ENCODE assay signal across 9 mouse cellular contexts in the genomic region with DNA sequence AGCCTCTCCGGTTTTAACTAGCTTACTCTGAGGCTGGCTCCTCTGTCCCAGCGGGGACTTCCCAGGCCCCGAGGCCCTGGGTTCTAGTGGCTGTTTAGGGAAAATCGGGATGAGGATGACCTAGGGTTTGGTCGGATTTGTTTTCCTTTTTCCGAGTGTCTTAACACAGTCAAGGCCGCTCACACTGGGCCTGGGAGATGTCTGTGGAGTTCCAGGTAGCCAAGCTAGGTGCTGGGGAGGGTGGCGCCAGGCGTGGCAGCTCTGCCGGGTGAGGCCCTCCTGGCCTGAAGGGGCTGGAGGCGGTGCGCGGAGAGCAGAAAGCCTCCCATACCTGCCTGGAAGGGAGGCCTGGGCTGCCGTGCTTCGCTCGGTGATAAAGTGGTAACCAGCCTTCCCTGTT. TPM values are rescaled to one million over a fixed set of nuclear protein-coding genes. Genes with fewer than 3 reads are reported as not detected.
DNase-seq lines count a peak whose midpoint lies in the region; ATAC-seq and TF ChIP-seq lines count a peak whose summit lies in the region.
"Had no signal": no experiment of that assay in that cellular context is flagged by ENCODE, and none has a peak within 500 bp of the region (broad histone marks: within the 10 kb centered on the region; RNA-seq: fewer than 3 reads in every experiment).

No protein-coding gene starts in this region.

- no peaks in the 10 kb centered on the region for H3K79me2 ChIP-seq in heart, adult 2 months (replicated peaks; ENCODE audit: control insufficient read depth, insufficient read depth, low read length)

- H3K4me3 ChIP-seq in heart, adult 2 months = peak overlapping the region; percentile 31; the same call in 1 of the 2 replicates
- H3K4me3 ChIP-seq in liver, embryonic 16.5 days (ENCODE audit: low read depth, low read length) = peak overlapping the region; percentile 54

- no peak for ATAC-seq in liver, embryonic 16.5 days (ENCODE audit: low read depth)
- no peak for ATAC-seq in erythroid progenitor cell, adult 5-6 weeks (replicated peaks; ENCODE audit: low FRiP score, poor library complexity, severe bottlenecking)

- TF ChIP-seq CTCF in heart, adult 2 months (IDR thresholded peaks at IDR 0.05) = no peak

- TF ChIP-seq EP300 in heart, adult 2 months (IDR thresholded peaks at IDR 0.05; ENCODE audit: insufficient read depth, low read depth, low read length) = no peak

- no peaks in the 10 kb centered on the region for H3K4me1 ChIP-seq in heart, adult 2 months (ENCODE audit: control insufficient read depth, insufficient read depth, low read length)
- H3K4me1 ChIP-seq in liver, embryonic 16.5 days (ENCODE audit: control insufficient read depth, low read depth, low read length) = peaks cover 10% of the 10 kb centered on the region

- H3K27ac ChIP-seq in heart, adult 2 months = no peak overlapping the region
- H3K27ac ChIP-seq in liver, embryonic 16.5 days (ENCODE audit: low read length) = no peak overlapping the region

- H3K27me3 ChIP-seq in heart, adult 2 months (ENCODE audit: control insufficient read depth, insufficient read depth, low read length) = peaks cover 4% of the 10 kb centered on the region; the same call in 1 of the 2 replicates
- peaks cover 23% of the 10 kb centered on the region for H3K27me3 ChIP-seq in liver, embryonic 16.5 days (ENCODE audit: control insufficient read depth, insufficient read depth, low read depth, low read length)

- H3K9me3 ChIP-seq in liver, embryonic 16.5 days (replicated peaks; ENCODE audit: control insufficient read depth, low read length) = no peaks in the 10 kb centered on the region

- peak overlapping the region; percentile 51 for H3K4me2 ChIP-seq in liver, embryonic 16.5 days (ENCODE audit: low read depth, low read length)

- H3K9ac ChIP-seq in heart, adult 2 months (ENCODE audit: low read depth, low read length) = no peak overlapping the region
- H3K9ac ChIP-seq in liver, embryonic 16.5 days (ENCODE audit: low read depth, low read length) = peak overlapping the region; percentile 34; the same call in 1 of the 2 replicates

- 62% methylated on average over 16 of the region's 16 CpGs for whole genome bisulfite sequencing in heart, adult 2 months
- 50% methylated on average over 16 of the region's 16 CpGs for WGBS in liver, embryonic 16.5 days (ENCODE audit: insufficient replicate concordance)

- no peaks in the 10 kb centered on the region for H3K36me3 ChIP-seq in heart, adult 2 months (ENCODE audit: control insufficient read depth, insufficient read depth, low read length)
- H3K36me3 ChIP-seq in liver, embryonic 16.5 days (ENCODE audit: control insufficient read depth, insufficient read depth) = no peaks in the 10 kb centered on the region

- no peak for TF ChIP-seq POLR2A in heart, adult 2 months (IDR thresholded peaks at IDR 0.05; ENCODE audit: insufficient read depth, low read depth, low read length)

- intact Hi-C loops in heart, adult 2 months (cut with DNase I) = no loop called here
- intact Hi-C loops in heart, postnatal 25 days (cut with DNase I) = no loop called here

- DNase-seq in heart, adult 2 months = no peak
- DNase-seq in heart, postnatal 25 days (ENCODE audit: low spot score) = no peak
- peak; percentile 58 for DNase-seq in urinary bladder, postnatal 14 days (ENCODE audit: low spot score)
- no peak for DNase-seq in urinary bladder, postnatal 36 days (ENCODE audit: low spot score in 2 of 2)
- DNase-seq in frontal cortex, postnatal 10 days (ENCODE audit: low spot score in 2 of 2) = no peak
- DNase-seq in ovary, postnatal 10 days (ENCODE audit: low spot score) = no peak

RNA-seq across cellular contexts. Expression of a gene that starts 0.7 kb away (rescaled TPM):
- 1 to 10 TPM; 1.9 to 2.1 TPM for total RNA-seq in heart, adult 2 months (2021)
- 2.5 and 3.6 TPM in 2 replicates for polyA plus RNA-seq in heart, adult 2 months (2012; rRNA removed)
- total RNA-seq in heart, postnatal 25 days (2021) = 1 to 10 TPM; 2.4 to 3.5 TPM
- polyA plus RNA-seq in liver, embryonic 16.5 days (2015; fragmentation: Nextera tagmentation; extraction: Ambion mirVana) = 2.9 and 3.8 TPM in 2 replicates
- not detected in 2 replicates for total RNA-seq in erythroid progenitor cell, adult 5-6 weeks (2015; ENCODE audit: low replicate concordance)
- total RNA-seq in erythroid progenitor cell, adult 5-6 weeks (2017; ENCODE audit: low replicate concordance) = 0.26 TPM in 1 of 2 replicates, not detected in the other

RNA-seq across cellular contexts. Expression of a gene that starts 14.3 kb away (rescaled TPM):
- total RNA-seq in heart, adult 2 months (2021) = 1 to 10 TPM; 3.3 to 3.5 TPM
- polyA plus RNA-seq in heart, adult 2 months (2012; rRNA removed) = 2.7 and 5.1 TPM in 2 replicates
- 1 to 10 TPM; 2.9 to 3.0 TPM for total RNA-seq in heart, postnatal 25 days (2021)
- 4.0 and 4.1 TPM in 2 replicates for polyA plus RNA-seq in liver, embryonic 16.5 days (2015; fragmentation: Nextera tagmentation; extraction: Ambion mirVana)
- 0.36 and 1.7 TPM in 2 replicates for total RNA-seq in erythroid progenitor cell, adult 5-6 weeks (2015; ENCODE audit: low replicate concordance)
- 0.77 and 4.3 TPM in 2 replicates for total RNA-seq in erythroid progenitor cell, adult 5-6 weeks (2017; ENCODE audit: low replicate concordance)

RNA-seq across cellular contexts. Expression of a gene that starts 23.5 kb away (rescaled TPM):
- 10 to 100 TPM in 1 of 2 experiments, 1 to 10 TPM in 1; 7.8 to 10.2 TPM for total RNA-seq in heart, adult 2 months (2021)
- polyA plus RNA-seq in heart, adult 2 months (2012; rRNA removed) = 7.3 and 17.5 TPM in 2 replicates
- total RNA-seq in heart, postnatal 25 days (2021) = 1 to 10 TPM; 8.2 to 9.5 TPM
- 2.6 and 3.1 TPM in 2 replicates for polyA plus RNA-seq in liver, embryonic 16.5 days (2015; fragmentation: Nextera tagmentation; extraction: Ambion mirVana)
- 3.4 and 19.1 TPM in 2 replicates for total RNA-seq in erythroid progenitor cell, adult 5-6 weeks (2015; ENCODE audit: low replicate concordance)
- 1.4 and 1.5 TPM in 2 replicates for total RNA-seq in erythroid progenitor cell, adult 5-6 weeks (2017; ENCODE audit: low replicate concordance)

RNA-seq across cellular contexts. Expression of a gene that starts 47.9 kb away (rescaled TPM):
- 1 to 10 TPM in 1 of 2 experiments, under 1 TPM in 1; 0.94 to 2.7 TPM for total RNA-seq in heart, adult 2 months (2021)
- 1.9 and 2.2 TPM in 2 replicates for polyA plus RNA-seq in heart, adult 2 months (2012; rRNA removed)
- 1 to 10 TPM; 1.1 to 1.4 TPM for total RNA-seq in heart, postnatal 25 days (2021)
- polyA plus RNA-seq in liver, embryonic 16.5 days (2015; fragmentation: Nextera tagmentation; extraction: Ambion mirVana) = 8.3 and 9.4 TPM in 2 replicates
- total RNA-seq in erythroid progenitor cell, adult 5-6 weeks (2015; ENCODE audit: low replicate concordance) = 13.0 and 59.9 TPM in 2 replicates
- total RNA-seq in erythroid progenitor cell, adult 5-6 weeks (2017; ENCODE audit: low replicate concordance) = 6.7 and 8.6 TPM in 2 replicates

RNA-seq across cellular contexts. Expression of a gene that starts 53.9 kb away (rescaled TPM):
- total RNA-seq in heart, adult 2 months (2021) = 10 to 100 TPM; 11.4 to 11.9 TPM
- polyA plus RNA-seq in heart, adult 2 months (2012; rRNA removed) = 9.2 and 11.1 TPM in 2 replicates
- total RNA-seq in heart, postnatal 25 days (2021) = 10 to 100 TPM; 13.7 to 14.9 TPM
- polyA plus RNA-seq in liver, embryonic 16.5 days (2015; fragmentation: Nextera tagmentation; extraction: Ambion mirVana) = 0.41 and 1.2 TPM in 2 replicates
- total RNA-seq in erythroid progenitor cell, adult 5-6 weeks (2015; ENCODE audit: low replicate concordance) = 13.0 TPM in 1 of 2 replicates, not detected in the other
- total RNA-seq in erythroid progenitor cell, adult 5-6 weeks (2017; ENCODE audit: low replicate concordance) = 1.3 TPM in 1 of 2 replicates, not detected in the other
- total RNA-seq: megakaryocyte-erythroid progenitor cell, adult 5-6 weeks had no signal
